Mouse (Mus musculus): ENCODE measurements around the gene Mapk1ip1. TPM values are rescaled to one million over a fixed set of nuclear protein-coding genes. Genes with fewer than 3 reads are reported as not detected.

Mapk1ip1 gene
- polyA plus RNA-seq, 1 experiment from 2014 or later, result 9.7 TPM

Other genes starting within 250 kb of the Mapk1ip1 start
- gene Ppp2r2d, start 194 bp downstream of the Mapk1ip1 start, polyA plus RNA-seq (2016; fragmentation: Nextera tagmentation; extraction: Ambion mirVana), result 36.7 and 41.1 TPM in 2 replicates
- gene Bnip3, start 63.2 kb upstream of the Mapk1ip1 start, polyA plus RNA-seq (2016; fragmentation: Nextera tagmentation; extraction: Ambion mirVana), result 310 and 311 TPM in 2 replicates
- 0.05 and 0.09 TPM in 2 replicates for gene Jakmip3, start 94.5 kb upstream of the Mapk1ip1 start, polyA plus RNA-seq (2016; fragmentation: Nextera tagmentation; extraction: Ambion mirVana)
- gene Dpysl4, start 239.7 kb upstream of the Mapk1ip1 start, polyA plus RNA-seq (2016; fragmentation: Nextera tagmentation; extraction: Ambion mirVana), result 3.4 and 4.1 TPM in 2 replicates

Measured in heart, embryonic 12.5 days (tissue).